Mouse (Mus musculus): ENCODE data around the gene Pgap3. TPM values are rescaled to one million over a fixed set of nuclear protein-coding genes. Genes with fewer than 3 reads are reported as not detected.
A peak's percentile ranks its signal among the peaks of the same experiment; 100 is the strongest.

The Pgap3 gene
- polyA plus RNA-seq, 1 experiment from 2014 or later: 15.1 TPM

DNA sequence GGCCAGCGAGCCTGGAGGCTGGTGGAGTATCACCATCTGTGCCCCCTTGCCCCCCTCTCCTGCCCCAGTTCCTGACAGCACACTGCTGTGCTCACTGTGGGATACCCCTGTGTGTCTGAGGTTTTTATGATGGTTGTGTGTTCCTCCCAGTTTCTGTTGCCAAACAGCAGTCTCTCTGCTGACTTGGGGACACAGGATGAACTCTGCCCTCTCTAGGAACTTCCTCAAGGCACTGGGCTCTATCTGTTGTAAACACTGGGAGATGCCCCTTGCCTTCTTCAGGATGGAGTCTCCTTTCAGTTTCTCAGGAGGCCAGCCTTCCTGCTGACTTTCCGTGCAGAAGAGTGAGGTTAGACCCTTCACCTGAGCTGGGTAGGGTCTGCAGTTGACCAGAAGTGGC lies 13.9 kb upstream of the Pgap3 start:
- Histone ChIP-seq H3K27me3 (replicated peaks; ENCODE audit: control insufficient read depth, insufficient read depth, low read length) (no peaks in the 10 kb centered on the region), H3K36me3 (ENCODE audit: control insufficient read depth, insufficient read depth) (peaks cover 6% of the 10 kb centered on the region; the same call in 1 of the 2 replicates), H3K27ac (ENCODE audit: low read depth, low read length) (peak overlapping the region; percentile 93), H3K9ac (ENCODE audit: low read depth, low read length) (0 out of 2 replicates have a peak overlapping the region, but pooled peaks have one; percentile 91), H3K9me3 (ENCODE audit: control insufficient read depth) (no peaks in the 10 kb centered on the region), H3K4me3 (ENCODE audit: low read depth, low read length) (peak overlapping the region; percentile 76), H3K4me1 (replicated peaks; ENCODE audit: control insufficient read depth, insufficient read depth, low read length) (peaks cover 10% of the 10 kb centered on the region; the same call in 1 of the 2 replicates), H3K4me2 (replicated peaks; ENCODE audit: low read depth) (peak overlapping the region; percentile 59)
- WGBS: 30% methylated on average over 2 of the region's 2 CpGs
- peak; percentile 48 for ATAC-seq
- TF ChIP-seq CTCF (IDR thresholded peaks at IDR 0.05; ENCODE audit: low read depth): no peak

DNA sequence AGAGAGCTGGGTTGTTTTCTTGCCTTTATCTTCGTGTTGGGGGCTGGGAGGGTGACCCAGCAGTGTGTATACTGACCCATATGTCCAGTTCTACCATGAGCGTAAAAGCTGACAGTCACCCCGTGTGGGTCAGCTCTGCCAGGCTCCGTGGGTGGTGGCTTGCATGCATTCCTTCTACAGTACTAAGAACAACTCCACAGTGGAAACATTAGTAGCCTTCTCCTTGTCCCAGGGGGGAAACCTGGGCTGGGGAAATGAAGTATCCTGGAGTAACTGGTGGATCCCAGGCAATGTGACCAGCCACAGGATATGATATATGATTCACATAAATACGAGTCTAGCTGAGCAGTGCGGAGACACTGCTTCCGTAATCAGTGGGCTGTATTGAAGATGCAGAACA lies 13.4 kb upstream of the Pgap3 start:
- H3K4me1 ChIP-seq (replicated peaks; ENCODE audit: control insufficient read depth, insufficient read depth, low read length): peaks cover 14% of the 10 kb centered on the region; the same call in 1 of the 2 replicates
- H3K4me2 ChIP-seq (replicated peaks; ENCODE audit: low read depth): peak overlapping the region; percentile 59
- 7% methylated on average over 7 of the region's 7 CpGs for WGBS
- H3K27ac ChIP-seq (ENCODE audit: low read depth, low read length): peak overlapping the region; percentile 93
- ATAC-seq: peak; percentile 15; the same call in 1 of the 2 replicates
- no peak for TF ChIP-seq CTCF (IDR thresholded peaks at IDR 0.05; ENCODE audit: low read depth)
- no peaks in the 10 kb centered on the region for H3K27me3 ChIP-seq (replicated peaks; ENCODE audit: control insufficient read depth, insufficient read depth, low read length)
- no peaks in the 10 kb centered on the region for H3K9me3 ChIP-seq (ENCODE audit: control insufficient read depth)
- peak overlapping the region; percentile 76 for H3K4me3 ChIP-seq (ENCODE audit: low read depth, low read length)
- peaks cover 6% of the 10 kb centered on the region; the same call in 1 of the 2 replicates for H3K36me3 ChIP-seq (ENCODE audit: control insufficient read depth, insufficient read depth)
- peak overlapping the region; percentile 91 for H3K9ac ChIP-seq (ENCODE audit: low read depth, low read length)

DNA sequence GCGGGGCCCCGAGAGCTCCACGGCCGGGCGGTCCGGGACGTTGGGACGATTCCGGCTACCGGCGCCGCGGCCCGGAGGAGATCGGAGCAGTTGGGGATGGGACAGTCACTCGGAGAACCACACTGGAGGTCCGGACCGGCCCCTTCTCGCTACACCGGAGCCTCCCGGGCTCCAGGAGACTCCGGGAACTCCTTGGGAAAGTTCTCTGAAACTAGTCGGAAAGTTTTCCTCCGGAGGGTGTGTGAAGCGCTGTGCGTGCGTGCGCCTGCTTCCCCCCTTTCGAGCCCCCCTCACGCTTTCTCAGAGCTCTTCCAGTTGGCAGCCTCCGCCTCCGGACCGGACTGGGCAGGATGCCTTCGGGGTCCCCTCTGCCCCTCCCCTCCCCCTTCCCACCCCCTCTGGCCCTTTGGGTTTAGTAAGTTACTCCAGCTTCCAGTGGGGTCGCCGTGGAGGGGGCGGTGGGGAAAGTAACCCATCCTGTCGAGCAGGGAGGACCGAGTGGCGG lies 12.6 kb upstream of the Pgap3 start:
- Histone ChIP-seq H3K27me3 (replicated peaks; ENCODE audit: control insufficient read depth, insufficient read depth, low read length) (no peaks in the 10 kb centered on the region), H3K9ac (ENCODE audit: low read depth, low read length) (peak overlapping the region; percentile 91), H3K27ac (ENCODE audit: low read depth, low read length) (peak overlapping the region; percentile 93), H3K9me3 (ENCODE audit: control insufficient read depth) (no peaks in the 10 kb centered on the region), H3K4me1 (replicated peaks; ENCODE audit: control insufficient read depth, insufficient read depth, low read length) (peaks cover 14% of the 10 kb centered on the region; the same call in 1 of the 2 replicates), H3K4me3 (ENCODE audit: low read depth, low read length) (peak overlapping the region; percentile 76), H3K36me3 (ENCODE audit: control insufficient read depth, insufficient read depth) (peaks cover 6% of the 10 kb centered on the region; the same call in 1 of the 2 replicates), H3K4me2 (replicated peaks; ENCODE audit: low read depth) (peak overlapping the region; percentile 59)
- ATAC-seq: no peak
- no peak for TF ChIP-seq CTCF (IDR thresholded peaks at IDR 0.05; ENCODE audit: low read depth)
- WGBS: under 1% methylated on average over 28 of the region's 40 CpGs

DNA sequence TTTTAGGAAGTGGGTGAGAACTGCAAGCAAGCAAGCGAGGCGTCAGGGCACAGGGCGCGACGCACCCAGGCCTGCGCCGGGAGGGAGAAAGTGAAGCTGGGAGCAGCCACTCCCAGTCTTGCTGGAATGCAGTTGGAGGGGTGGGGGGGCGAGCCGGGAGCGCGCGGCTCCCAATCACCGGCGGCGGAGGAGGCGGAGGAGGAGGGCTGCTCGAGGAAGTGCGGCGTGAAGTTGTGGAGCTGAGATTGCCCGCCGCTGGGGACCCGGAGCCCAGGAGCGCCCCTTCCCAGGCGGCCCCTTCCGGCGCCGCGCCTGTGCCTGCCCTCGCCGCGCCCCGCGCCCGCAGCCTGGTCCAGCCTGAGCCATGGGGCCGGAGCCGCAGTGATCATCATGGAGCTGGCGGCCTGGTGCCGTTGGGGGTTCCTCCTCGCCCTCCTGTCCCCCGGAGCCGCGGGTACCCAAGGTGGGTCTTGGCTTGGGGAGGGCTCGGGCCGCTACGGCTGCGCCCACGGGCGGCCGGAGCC lies 12.0 kb upstream of the Pgap3 start, which contains the start of gene Erbb2:
TSS of gene Erbb2 (plus strand) at position 198 of the 524 bp plus-strand sequence.
- H3K36me3 ChIP-seq (ENCODE audit: control insufficient read depth, insufficient read depth): peaks cover 6% of the 10 kb centered on the region; the same call in 1 of the 2 replicates
- peak; percentile 79 for ATAC-seq
- peak within 1 kb of the TSS; percentile 76 for H3K4me3 ChIP-seq (ENCODE audit: low read depth, low read length)
- under 1% methylated on average over 41 of the region's 49 CpGs for WGBS
- H3K4me1 ChIP-seq (replicated peaks; ENCODE audit: control insufficient read depth, insufficient read depth, low read length): peaks cover 14% of the 10 kb centered on the region; the same call in 1 of the 2 replicates
- H3K27ac ChIP-seq (ENCODE audit: low read depth, low read length): peak within 1 kb of the TSS; percentile 93
- peak within 1 kb of the TSS; percentile 91 for H3K9ac ChIP-seq (ENCODE audit: low read depth, low read length)
- peak; percentile 24 for TF ChIP-seq CTCF (IDR thresholded peaks at IDR 0.05; ENCODE audit: low read depth)
- peak within 1 kb of the TSS; percentile 59 for H3K4me2 ChIP-seq (replicated peaks; ENCODE audit: low read depth)
- no peaks in the 10 kb centered on the region for H3K27me3 ChIP-seq (replicated peaks; ENCODE audit: control insufficient read depth, insufficient read depth, low read length)
- no peaks in the 10 kb centered on the region for H3K9me3 ChIP-seq (ENCODE audit: control insufficient read depth)

DNA sequence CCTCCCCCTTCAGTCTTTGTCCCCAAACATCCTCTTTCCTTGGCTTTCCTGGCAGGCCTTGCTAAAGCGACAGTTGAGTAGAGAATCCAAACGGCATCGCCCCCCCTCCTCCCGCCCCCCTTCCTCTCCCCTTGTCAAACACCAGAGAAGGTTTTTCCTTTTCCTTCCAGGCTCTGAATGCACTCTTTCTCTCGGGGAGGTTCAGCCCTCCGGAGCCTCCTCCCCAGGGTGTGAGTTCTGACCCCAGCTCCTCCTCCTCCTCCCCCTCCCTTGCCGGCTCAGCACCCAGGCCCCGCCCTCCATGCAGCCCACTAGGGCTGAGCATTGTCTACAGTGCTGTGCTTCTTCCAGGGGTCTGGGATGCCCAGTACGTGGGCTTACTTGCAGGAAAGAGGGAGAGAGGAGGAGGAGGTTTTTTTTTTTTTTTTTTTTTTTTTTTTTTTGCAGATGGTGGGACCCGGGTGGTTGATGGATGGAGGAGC lies 9.1 kb upstream of the Pgap3 start:
- 13% methylated on average over 10 of the region's 10 CpGs for WGBS
- H3K4me1 ChIP-seq (replicated peaks; ENCODE audit: control insufficient read depth, insufficient read depth, low read length): 0 out of 2 replicates have a peak, but pooled peaks cover 6% of the 10 kb centered on the region
- peak overlapping the region; percentile 48 for H3K4me2 ChIP-seq (replicated peaks; ENCODE audit: low read depth)
- H3K36me3 ChIP-seq (ENCODE audit: control insufficient read depth, insufficient read depth): no peaks in the 10 kb centered on the region
- 0 out of 2 replicates have a peak overlapping the region, but pooled peaks have one; percentile 22 for H3K9ac ChIP-seq (ENCODE audit: low read depth, low read length)
- no peak for TF ChIP-seq CTCF (IDR thresholded peaks at IDR 0.05; ENCODE audit: low read depth)
- no peaks in the 10 kb centered on the region for H3K9me3 ChIP-seq (ENCODE audit: control insufficient read depth)
- H3K27ac ChIP-seq (ENCODE audit: low read depth, low read length): peak overlapping the region; percentile 66
- H3K27me3 ChIP-seq (replicated peaks; ENCODE audit: control insufficient read depth, insufficient read depth, low read length): no peaks in the 10 kb centered on the region
- H3K4me3 ChIP-seq (ENCODE audit: low read depth, low read length): no peak overlapping the region
- ATAC-seq: no peak

DNA sequence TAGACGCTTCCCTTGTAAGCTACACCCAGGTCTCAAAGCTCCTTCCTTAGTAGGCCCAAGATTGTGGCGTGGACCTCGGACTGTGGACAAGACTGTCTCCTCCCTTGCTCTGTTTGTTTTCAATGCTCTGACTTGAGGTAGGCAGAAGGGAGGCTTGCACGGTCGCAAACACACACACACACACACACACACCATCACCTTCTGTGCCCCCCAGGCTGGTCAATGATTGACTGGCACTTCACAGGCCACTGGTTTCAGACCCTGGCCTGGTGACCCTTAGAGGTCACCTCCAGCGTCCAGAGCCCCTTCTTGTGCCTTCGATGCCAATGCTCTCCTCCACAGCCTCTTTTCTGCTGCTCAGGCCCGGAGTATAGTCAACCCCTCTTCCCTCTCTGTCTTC lies 8.6 kb upstream of the Pgap3 start:
- Histone ChIP-seq H3K36me3 (ENCODE audit: control insufficient read depth, insufficient read depth) (no peaks in the 10 kb centered on the region), H3K9me3 (ENCODE audit: control insufficient read depth) (no peaks in the 10 kb centered on the region), H3K4me2 (replicated peaks; ENCODE audit: low read depth) (peak overlapping the region; percentile 48), H3K4me3 (ENCODE audit: low read depth, low read length) (no peak overlapping the region), H3K27ac (ENCODE audit: low read depth, low read length) (peak overlapping the region; percentile 66), H3K27me3 (replicated peaks; ENCODE audit: control insufficient read depth, insufficient read depth, low read length) (no peaks in the 10 kb centered on the region), H3K4me1 (replicated peaks; ENCODE audit: control insufficient read depth, insufficient read depth, low read length) (0 out of 2 replicates have a peak, but pooled peaks cover 4% of the 10 kb centered on the region), H3K9ac (ENCODE audit: low read depth, low read length) (0 out of 2 replicates have a peak overlapping the region, but pooled peaks have one; percentile 22)
- peak; percentile 39 for ATAC-seq
- WGBS: 32% methylated on average over 8 of the region's 8 CpGs
- no peak for TF ChIP-seq CTCF (IDR thresholded peaks at IDR 0.05; ENCODE audit: low read depth)
